Mouse (Mus musculus): ENCODE results near the gene Gm16181.

- TF ChIP-seq POLR2A (IDR thresholded peaks at IDR 0.05; ENCODE audit: control insufficient read depth, low read depth, low read length) = no peak
- TF ChIP-seq CTCF (IDR thresholded peaks at IDR 0.05; ENCODE audit: control insufficient read depth, insufficient read depth, insufficient replicate concordance, low read depth, low read length) = no peak
Measured at GRCm38 (mm10) chr17:35251981-35252380, 31.3 kb downstream of the Gm16181 start.

Measured in testis, adult 2 months (tissue).